Mouse (Mus musculus): ENCODE measurements at regions not wholly inside any gene's neighbourhood (a gene's known extent, or its start where the extent isn't known, plus 50 kb on each side); places are given as distances from the start of the nearest gene placed in this dataset.

- no peak for TF ChIP-seq POLR2A (IDR thresholded peaks at IDR 0.05; ENCODE audit: borderline replicate concordance, insufficient read depth, low read length)
- TF ChIP-seq CTCF (IDR thresholded peaks at IDR 0.05; ENCODE audit: borderline replicate concordance, insufficient read depth, low read depth, low read length), result no peak
Measured at GRCm38 (mm10) chr1:35811380-35811779, 256.8 kb upstream of the Hs6st1 start.
